Mouse (Mus musculus) hindbrain, embryonic 13.5 days (tissue): ENCODE data around the gene Cnppd1. TPM values are rescaled to one million over a fixed set of nuclear protein-coding genes. Genes with fewer than 3 reads are reported as not detected.

Experiments used
- polyA plus RNA-seq: library from polyadenylated mRNA; unstranded; fragments of >200 nt; fragmentation: Nextera tagmentation; extraction: Ambion mirVana; gene quantifications from 2 replicates; pipeline ENCODE4 v1.2.1, GENCODE M21; 2015

Gene Cnppd1
- polyA plus RNA-seq, 1 experiment from 2014 or later = 60.0 TPM

Other genes starting within 250 kb of the Cnppd1 start
- gene Cryba2, start 249.6 kb downstream of the Cnppd1 start, polyA plus RNA-seq = 2.9 and 4.9 TPM in 2 replicates
- gene Cfap65, start 207.1 kb downstream of the Cnppd1 start, polyA plus RNA-seq = 0.56 and 1.2 TPM in 2 replicates
- gene Ihh, start 191.0 kb downstream of the Cnppd1 start, polyA plus RNA-seq = 0.14 and 0.21 TPM in 2 replicates
- gene Nhej1, start 17.5 kb downstream of the Cnppd1 start, polyA plus RNA-seq = 8.3 and 10.0 TPM in 2 replicates
- gene Slc23a3, start 8.8 kb downstream of the Cnppd1 start, polyA plus RNA-seq = 0.09 TPM in 1 of 2 replicates, not detected in the other
- 106 and 114 TPM in 2 replicates for gene Retreg2, start 67 bp upstream of the Cnppd1 start, polyA plus RNA-seq
- 40.8 and 43.2 TPM in 2 replicates for gene Zfand2b, start 25.9 kb upstream of the Cnppd1 start, polyA plus RNA-seq
- gene Abcb6, start 37.7 kb upstream of the Cnppd1 start, polyA plus RNA-seq = 38.4 and 40.3 TPM in 2 replicates
- 23.4 and 24.5 TPM in 2 replicates for gene Ankzf1, start 49.4 kb upstream of the Cnppd1 start, polyA plus RNA-seq
- gene Atg9a, start 49.5 kb upstream of the Cnppd1 start, polyA plus RNA-seq = 44.7 and 47.7 TPM in 2 replicates
- gene Glb1l, start 68.1 kb upstream of the Cnppd1 start, polyA plus RNA-seq = 19.9 and 22.5 TPM in 2 replicates
- gene Stk16, start 68.1 kb upstream of the Cnppd1 start, polyA plus RNA-seq = 138 and 145 TPM in 2 replicates
- gene Tuba4a, start 77.2 kb upstream of the Cnppd1 start, polyA plus RNA-seq = 6.5 and 7.1 TPM in 2 replicates
- not detected in 2 replicates for gene A630095N17Rik, start 89.4 kb upstream of the Cnppd1 start, polyA plus RNA-seq
- gene Dnajb2, start 93.7 kb upstream of the Cnppd1 start, polyA plus RNA-seq = 59.7 and 62.3 TPM in 2 replicates
- 15.6 and 17.6 TPM in 2 replicates for gene Ptprn, start 121.8 kb upstream of the Cnppd1 start, polyA plus RNA-seq
- gene Resp18, start 135.7 kb upstream of the Cnppd1 start, polyA plus RNA-seq = 131 and 140 TPM in 2 replicates
- 161 and 170 TPM in 2 replicates for gene Dnpep, start 175.3 kb upstream of the Cnppd1 start, polyA plus RNA-seq
- gene Des, start 217.6 kb upstream of the Cnppd1 start, polyA plus RNA-seq = 1.8 and 2.9 TPM in 2 replicates
- 15.9 and 16.0 TPM in 2 replicates for gene Speg, start 232.6 kb upstream of the Cnppd1 start, polyA plus RNA-seq